Mouse (Mus musculus): ENCODE data around the gene Hspa12b. TPM values are rescaled to one million over a fixed set of nuclear protein-coding genes. Genes with fewer than 3 reads are reported as not detected.

The Hspa12b gene
- total and polyA plus RNA-seq, 3 experiments, result 0.98 to 2.9 (median 2.2) TPM

DNA sequence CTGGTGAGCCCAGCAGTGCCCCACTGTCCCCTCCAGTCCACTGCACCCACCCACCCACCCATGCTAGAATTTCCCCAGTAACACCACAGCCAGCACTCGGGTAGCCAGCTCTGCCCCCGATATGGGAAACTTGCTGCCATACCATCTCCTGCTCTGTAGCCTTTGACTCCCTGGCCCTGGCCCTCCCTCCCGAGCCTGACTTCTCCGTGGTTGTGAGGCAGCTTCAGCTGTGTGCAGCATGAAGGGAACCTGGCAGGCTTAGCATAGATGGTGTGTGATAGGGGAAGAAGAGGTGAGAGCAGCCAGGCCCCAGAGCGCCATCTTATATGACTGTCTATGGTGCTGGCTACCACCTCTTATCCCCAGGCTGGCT, 13.4 kb downstream of the Hspa12b start:
- no peak for DNase-seq (ENCODE audit: low spot score)
- no peak overlapping the region for H3K4me3 ChIP-seq (ENCODE audit: low read depth, low read length)
- ATAC-seq (ENCODE audit: extremely low read depth, insufficient number of reproducible peaks, low FRiP score, poor library complexity, severe bottlenecking), result no peak
- TF ChIP-seq TAL1 (conservative IDR thresholded peaks at IDR 0.05; ENCODE audit: low read depth, low read length), result no peak
- no peak for TF ChIP-seq POLR2AphosphoS5 (IDR thresholded peaks at IDR 0.05; ENCODE audit: insufficient replicate concordance, low read depth, low read length)
- TF ChIP-seq GATA2 (IDR thresholded peaks at IDR 0.05; ENCODE audit: borderline replicate concordance, low read depth, low read length), result no peak
- no peak for TF ChIP-seq CTCF (IDR thresholded peaks at IDR 0.05; ENCODE audit: low read depth, low read length)
- no peak for TF ChIP-seq GATA1 (IDR thresholded peaks at IDR 0.05; ENCODE audit: borderline replicate concordance, low read length)
- peaks cover 38% of the 10 kb centered on the region for H3K36me3 ChIP-seq (replicated peaks)
- no peaks in the 10 kb centered on the region for H3K27me3 ChIP-seq (ENCODE audit: insufficient read depth, low read length)
- peaks cover 46% of the 10 kb centered on the region for H3K4me1 ChIP-seq (ENCODE audit: insufficient read depth, low read depth, low read length)
- H3K9me3 ChIP-seq (replicated peaks), result peaks cover 5% of the 10 kb centered on the region; the same call in 1 of the 2 replicates

DNA sequence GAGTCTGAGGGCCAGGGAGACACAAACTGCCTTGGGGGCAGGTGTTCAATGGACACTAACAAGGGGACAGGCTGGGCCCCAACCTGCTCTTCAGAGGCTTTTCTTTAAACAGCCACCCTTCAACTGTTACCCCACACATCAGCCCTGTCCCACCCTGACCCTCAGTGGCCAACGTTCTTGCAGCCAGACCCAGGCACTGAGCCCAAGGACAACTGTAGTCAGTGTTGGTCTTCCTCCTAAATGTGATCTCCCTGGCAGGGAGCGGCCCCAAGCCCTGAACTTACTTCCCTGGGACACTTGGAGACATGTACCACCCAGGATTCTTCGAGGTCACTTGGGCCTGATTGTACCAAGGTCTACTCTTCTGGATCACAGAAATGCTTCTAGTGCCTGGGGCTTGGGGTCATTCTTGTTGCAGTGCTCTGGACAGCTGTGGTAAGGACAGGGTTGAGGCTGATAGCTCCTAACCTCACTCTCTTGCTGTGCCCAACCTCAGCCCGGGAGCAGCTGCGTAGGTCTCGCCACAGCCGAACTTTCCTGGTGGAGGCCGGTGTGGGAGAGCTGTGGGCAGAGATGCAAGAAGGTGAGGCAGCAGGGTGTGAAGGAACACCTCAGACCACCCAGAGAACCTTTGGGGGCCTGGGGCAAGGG, 14.4 kb downstream of the Hspa12b start:
- H3K27me3 ChIP-seq (ENCODE audit: insufficient read depth, low read length), result no peaks in the 10 kb centered on the region
- no peak for DNase-seq (ENCODE audit: low spot score)
- TF ChIP-seq GATA1 (IDR thresholded peaks at IDR 0.05; ENCODE audit: borderline replicate concordance, low read length), result no peak
- no peak for TF ChIP-seq GATA2 (IDR thresholded peaks at IDR 0.05; ENCODE audit: borderline replicate concordance, low read depth, low read length)
- TF ChIP-seq TAL1 (conservative IDR thresholded peaks at IDR 0.05; ENCODE audit: low read depth, low read length), result no peak
- TF ChIP-seq POLR2AphosphoS5 (IDR thresholded peaks at IDR 0.05; ENCODE audit: insufficient replicate concordance, low read depth, low read length), result no peak
- no peak for TF ChIP-seq CTCF (IDR thresholded peaks at IDR 0.05; ENCODE audit: low read depth, low read length)

DNA sequence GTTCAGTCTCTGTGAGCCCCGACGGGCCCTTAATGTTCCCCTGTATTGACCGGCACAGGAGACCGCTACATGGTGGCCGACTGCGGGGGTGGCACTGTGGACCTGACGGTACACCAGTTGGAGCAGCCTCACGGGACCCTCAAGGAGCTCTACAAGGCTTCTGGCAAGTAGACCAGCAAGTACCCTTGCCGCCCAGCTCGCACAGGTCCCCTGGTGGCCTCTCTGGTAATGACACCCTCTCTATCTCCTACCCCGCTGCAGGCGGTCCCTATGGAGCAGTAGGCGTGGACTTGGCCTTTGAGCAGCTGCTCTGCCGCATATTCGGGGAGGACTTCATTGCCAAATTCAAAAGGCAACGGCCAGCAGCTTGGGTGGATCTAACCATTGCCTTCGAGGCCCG, 15.5 kb downstream of the Hspa12b start:
- DNase-seq (ENCODE audit: low spot score), result peak; percentile 86
- H3K4me3 ChIP-seq (ENCODE audit: low read depth, low read length), result no peak overlapping the region
- peaks cover 5% of the 10 kb centered on the region; the same call in 1 of the 2 replicates for H3K9me3 ChIP-seq (replicated peaks)
- peaks cover 34% of the 10 kb centered on the region for H3K4me1 ChIP-seq (ENCODE audit: insufficient read depth, low read depth, low read length)
- peaks cover 58% of the 10 kb centered on the region for H3K36me3 ChIP-seq (replicated peaks)
- H3K27me3 ChIP-seq (ENCODE audit: insufficient read depth, low read length), result no peaks in the 10 kb centered on the region
- peak; percentile 68 for ATAC-seq (ENCODE audit: extremely low read depth, insufficient number of reproducible peaks, low FRiP score, poor library complexity, severe bottlenecking)
- TF ChIP-seq CTCF (IDR thresholded peaks at IDR 0.05; ENCODE audit: low read depth, low read length) (peak; percentile 89), TAL1 (conservative IDR thresholded peaks at IDR 0.05; ENCODE audit: low read depth, low read length) (no peak), GATA2 (IDR thresholded peaks at IDR 0.05; ENCODE audit: borderline replicate concordance, low read depth, low read length) (no peak)

More for the DNA sequence above, 14.4 kb downstream of the Hspa12b start:
- Histone ChIP-seq H3K36me3 (replicated peaks) (peaks cover 47% of the 10 kb centered on the region), H3K4me3 (ENCODE audit: low read depth, low read length) (no peak overlapping the region), H3K9me3 (replicated peaks) (peaks cover 5% of the 10 kb centered on the region; the same call in 1 of the 2 replicates), H3K4me1 (ENCODE audit: insufficient read depth, low read depth, low read length) (peaks cover 38% of the 10 kb centered on the region)
- ATAC-seq (ENCODE audit: extremely low read depth, insufficient number of reproducible peaks, low FRiP score, poor library complexity, severe bottlenecking), result no peak

GRCm38 (mm10) chr2:131143007-131143780, 16.1 kb downstream of the Hspa12b start:
- no peak overlapping the region for H3K4me3 ChIP-seq (ENCODE audit: low read depth, low read length)
- H3K27me3 ChIP-seq (ENCODE audit: insufficient read depth, low read length), result no peaks in the 10 kb centered on the region
- TF ChIP-seq GATA1 (IDR thresholded peaks at IDR 0.05; ENCODE audit: borderline replicate concordance, low read length), result no peak
- no peak for TF ChIP-seq POLR2AphosphoS5 (IDR thresholded peaks at IDR 0.05; ENCODE audit: insufficient replicate concordance, low read depth, low read length)
- TF ChIP-seq TAL1 (conservative IDR thresholded peaks at IDR 0.05; ENCODE audit: low read depth, low read length), result no peak
- TF ChIP-seq GATA2 (IDR thresholded peaks at IDR 0.05; ENCODE audit: borderline replicate concordance, low read depth, low read length), result no peak
- TF ChIP-seq CTCF (IDR thresholded peaks at IDR 0.05; ENCODE audit: low read depth, low read length), result no peak
- peaks cover 34% of the 10 kb centered on the region for H3K4me1 ChIP-seq (ENCODE audit: insufficient read depth, low read depth, low read length)
- H3K9me3 ChIP-seq (replicated peaks), result peaks cover 5% of the 10 kb centered on the region; the same call in 1 of the 2 replicates
- no peak for DNase-seq (ENCODE audit: low spot score)
- ATAC-seq (ENCODE audit: extremely low read depth, insufficient number of reproducible peaks, low FRiP score, poor library complexity, severe bottlenecking), result no peak
- H3K36me3 ChIP-seq (replicated peaks), result peaks cover 64% of the 10 kb centered on the region

- TF ChIP-seq POLR2AphosphoS5 (IDR thresholded peaks at IDR 0.05; ENCODE audit: insufficient replicate concordance, low read depth, low read length), result no peak
- TF ChIP-seq CTCF (IDR thresholded peaks at IDR 0.05; ENCODE audit: low read depth, low read length), result no peak
- TF ChIP-seq GATA2 (IDR thresholded peaks at IDR 0.05; ENCODE audit: borderline replicate concordance, low read depth, low read length), result no peak
- no peak for TF ChIP-seq GATA1 (IDR thresholded peaks at IDR 0.05; ENCODE audit: borderline replicate concordance, low read length)
- TF ChIP-seq TAL1 (conservative IDR thresholded peaks at IDR 0.05; ENCODE audit: low read depth, low read length), result no peak
- H3K4me1 ChIP-seq (ENCODE audit: insufficient read depth, low read depth, low read length), result peaks cover 34% of the 10 kb centered on the region
- no peak for ATAC-seq (ENCODE audit: extremely low read depth, insufficient number of reproducible peaks, low FRiP score, poor library complexity, severe bottlenecking)
Observed at GRCm38 (mm10) chr2:131145121-131145520, 18.0 kb downstream of the Hspa12b start.

GRCm38 (mm10) chr2:131145536-131145935, 18.5 kb downstream of the Hspa12b start:
- Histone ChIP-seq H3K27me3 (ENCODE audit: insufficient read depth, low read length) (no peaks in the 10 kb centered on the region), H3K4me3 (ENCODE audit: low read depth, low read length) (no peak overlapping the region), H3K9me3 (replicated peaks) (peaks cover 5% of the 10 kb centered on the region; the same call in 1 of the 2 replicates), H3K4me1 (ENCODE audit: insufficient read depth, low read depth, low read length) (peaks cover 33% of the 10 kb centered on the region), H3K36me3 (replicated peaks) (peaks cover 86% of the 10 kb centered on the region)
- no peak for DNase-seq (ENCODE audit: low spot score)
- TF ChIP-seq GATA1 (IDR thresholded peaks at IDR 0.05; ENCODE audit: borderline replicate concordance, low read length), result no peak
- no peak for TF ChIP-seq TAL1 (conservative IDR thresholded peaks at IDR 0.05; ENCODE audit: low read depth, low read length)
- no peak for TF ChIP-seq POLR2AphosphoS5 (IDR thresholded peaks at IDR 0.05; ENCODE audit: insufficient replicate concordance, low read depth, low read length)
- TF ChIP-seq GATA2 (IDR thresholded peaks at IDR 0.05; ENCODE audit: borderline replicate concordance, low read depth, low read length), result no peak
- TF ChIP-seq CTCF (IDR thresholded peaks at IDR 0.05; ENCODE audit: low read depth, low read length), result no peak
- no peak for ATAC-seq (ENCODE audit: extremely low read depth, insufficient number of reproducible peaks, low FRiP score, poor library complexity, severe bottlenecking)

More at GRCm38 (mm10) chr2:131145121-131145520, 18.0 kb downstream of the Hspa12b start:
- H3K9me3 ChIP-seq (replicated peaks), result peaks cover 5% of the 10 kb centered on the region; the same call in 1 of the 2 replicates
- H3K27me3 ChIP-seq (ENCODE audit: insufficient read depth, low read length), result no peaks in the 10 kb centered on the region
- no peak overlapping the region for H3K4me3 ChIP-seq (ENCODE audit: low read depth, low read length)
- DNase-seq (ENCODE audit: low spot score), result no peak
- peaks cover 83% of the 10 kb centered on the region for H3K36me3 ChIP-seq (replicated peaks)

All from G1E (cell line).